Mouse (Mus musculus) embryonic facial prominence, embryonic 10.5 days (tissue): ENCODE results near the gene P4htm. TPM values are rescaled to one million over a fixed set of nuclear protein-coding genes. Genes with fewer than 3 reads are reported as not detected.
A peak's percentile ranks its signal among the peaks of the same experiment; 100 is the strongest.

Source experiments
- DNase-seq: peaks from one replicate; pipeline ENCODE4 v3.0.0-alpha.2; 2017; ENCODE audit warnings: low spot score
- H3K27ac ChIP-seq: fragments of 300-500 bp; sonication (generic); replicated peaks from 2 replicates; pipeline ENCODE4 v1.5.1; 2016; ENCODE audit warnings: mild to moderate bottlenecking
- H3K27me3 ChIP-seq: fragments of 300-500 bp; sonication (generic); replicated peaks from 2 replicates; pipeline ENCODE4 v1.6.1; 2016; ENCODE audit warnings: low read depth, mild to moderate bottlenecking; ENCODE audit not compliant: poor library complexity, severe bottlenecking
- H3K36me3 ChIP-seq: fragments of 300-500 bp; sonication (generic); replicated peaks from 2 replicates; pipeline ENCODE4 v1.6.1; 2016; ENCODE audit warnings: mild to moderate bottlenecking, moderate library complexity
- H3K4me1 ChIP-seq: fragments of 300-500 bp; sonication (generic); 2 replicates; pipeline ENCODE4 v1.6.1; 2016
- H3K4me3 ChIP-seq: fragments of 300-500 bp; sonication (generic); 2 replicates; pipeline ENCODE4 v1.5.1; 2016; ENCODE audit warnings: mild to moderate bottlenecking, moderate library complexity
- H3K9me3 ChIP-seq: fragments of 300-500 bp; sonication (generic); 2 replicates; pipeline ENCODE4 v1.6.1; 2016; ENCODE audit warnings: mild to moderate bottlenecking
- WGBS: fragments of 180-500 bp; shearing (Covaris S2); methylation state at CpG from one replicate; pipeline ENCODE4 v1.1.7; 2016; 5-methylcytosine and 5-hydroxymethylcytosine counted together
- polyA plus RNA-seq: library from polyadenylated mRNA; unstranded; fragments of >200 nt; fragmentation: Nextera tagmentation; extraction: Ambion mirVana; gene quantifications from 2 replicates; pipeline ENCODE4 v1.2.1, GENCODE M21; 2016

P4htm gene
- polyA plus RNA-seq, 1 experiment from 2014 or later: 7.2 TPM

DNA sequence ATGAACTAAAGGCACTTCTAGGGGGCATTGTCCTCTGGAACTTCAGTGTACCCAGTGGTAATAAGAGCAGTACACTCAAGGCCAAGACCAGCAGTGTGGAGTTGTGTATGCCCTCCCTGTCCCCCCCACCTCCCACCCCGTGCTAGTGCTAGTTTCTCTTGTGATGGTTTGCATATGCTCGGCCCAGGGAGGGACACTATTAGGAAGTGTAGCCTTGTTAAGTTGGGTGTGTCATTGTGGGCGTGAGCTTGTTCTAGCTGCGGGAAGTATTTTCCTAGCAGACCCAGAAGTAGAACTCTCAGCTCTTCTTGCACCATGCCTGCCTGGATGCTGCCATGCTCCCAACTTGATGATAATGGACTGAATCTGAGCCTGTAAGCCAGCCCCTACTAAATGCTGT, 4.5 kb upstream of the P4htm start:
- no peaks in the 10 kb centered on the region for H3K9me3 ChIP-seq
- WGBS: 82% methylated on average over 4 of the region's 4 CpGs
- no peak overlapping the region for H3K27ac ChIP-seq
- peaks cover 2% of the 10 kb centered on the region; the same call in 1 of the 2 replicates for H3K27me3 ChIP-seq
- H3K4me1 ChIP-seq: peaks cover 16% of the 10 kb centered on the region
- H3K4me3 ChIP-seq: no peak overlapping the region
- H3K36me3 ChIP-seq: peaks cover 55% of the 10 kb centered on the region
- DNase-seq: no peak

DNA sequence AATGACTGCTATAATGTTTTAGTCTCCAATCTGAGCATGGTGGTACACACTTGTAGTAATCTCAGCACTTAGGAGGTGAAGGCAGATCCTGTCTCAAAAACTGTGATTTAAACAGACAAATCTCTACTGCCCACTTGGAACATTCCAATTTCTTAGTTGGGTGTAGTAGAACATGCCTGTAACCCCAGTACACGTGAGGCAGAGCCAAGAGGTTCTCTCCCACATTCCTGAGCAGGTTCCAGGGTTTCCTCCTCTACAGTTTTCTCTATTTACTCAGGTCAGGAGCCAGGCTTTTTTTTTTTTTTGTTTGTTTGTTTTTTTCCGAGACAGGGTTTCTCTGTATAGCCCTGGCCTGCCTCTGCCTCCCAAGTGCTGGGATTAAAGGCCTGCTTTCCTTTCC, 2.5 kb upstream of the P4htm start:
- peaks cover 26% of the 10 kb centered on the region for H3K4me1 ChIP-seq
- peaks cover 3% of the 10 kb centered on the region; the same call in 1 of the 2 replicates for H3K27me3 ChIP-seq
- DNase-seq: no peak
- peaks cover 35% of the 10 kb centered on the region for H3K36me3 ChIP-seq
- H3K4me3 ChIP-seq: no peak overlapping the region
- no peak overlapping the region for H3K27ac ChIP-seq
- H3K9me3 ChIP-seq: no peaks in the 10 kb centered on the region
- 58% methylated on average over 2 of the region's 2 CpGs for WGBS

DNA sequence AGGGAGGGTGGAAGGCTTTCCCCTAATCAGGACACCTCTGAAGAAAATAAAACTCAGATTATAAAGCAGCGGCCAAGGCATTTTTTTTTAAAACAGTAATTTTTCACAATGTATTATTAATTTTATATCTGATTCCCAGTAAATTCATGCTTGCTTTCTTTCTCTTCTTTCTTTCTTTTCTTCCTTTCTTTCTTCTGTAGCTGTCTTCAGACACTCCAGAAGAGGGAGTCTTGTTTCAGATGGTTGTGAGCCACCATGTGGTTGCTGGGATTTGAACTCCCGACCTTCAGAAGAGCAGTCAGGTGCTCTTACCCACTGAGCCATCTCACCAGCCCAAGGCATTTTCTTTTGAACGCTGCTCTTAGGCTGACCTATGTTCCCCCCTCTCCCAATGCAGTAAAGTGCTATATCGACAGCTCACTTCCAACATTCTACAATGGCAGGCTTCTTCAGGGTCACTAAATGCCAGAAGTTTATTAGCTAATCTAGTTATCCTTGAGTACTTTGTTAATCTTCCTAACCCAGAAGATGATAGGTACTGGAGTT, 1.6 kb upstream of the P4htm start:
- H3K27ac ChIP-seq: no peak overlapping the region
- peaks cover 3% of the 10 kb centered on the region; the same call in 1 of the 2 replicates for H3K27me3 ChIP-seq
- WGBS: 75% methylated on average over 4 of the region's 4 CpGs
- H3K4me3 ChIP-seq: no peak overlapping the region
- DNase-seq: no peak
- H3K4me1 ChIP-seq: peaks cover 21% of the 10 kb centered on the region
- H3K36me3 ChIP-seq: peaks cover 26% of the 10 kb centered on the region
- no peaks in the 10 kb centered on the region for H3K9me3 ChIP-seq

DNA sequence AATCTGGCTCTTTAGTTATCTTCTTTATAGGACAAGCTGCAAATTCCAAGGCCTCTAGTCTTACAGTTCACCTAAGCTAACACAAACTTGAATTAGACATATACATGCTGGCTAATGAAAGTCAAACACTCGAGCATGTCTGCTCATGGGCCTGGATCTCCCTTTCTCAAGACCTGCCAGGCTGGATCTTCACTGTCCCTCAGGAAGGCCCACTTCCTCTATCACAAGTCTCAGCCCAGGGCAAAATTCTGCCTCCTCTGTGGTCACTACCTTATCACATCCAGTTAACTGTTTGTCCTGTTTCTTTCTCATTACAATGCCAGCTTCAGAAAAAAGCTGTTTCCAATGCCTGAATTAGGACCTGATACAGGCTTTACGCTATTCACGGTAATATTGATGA, 3.1 kb downstream of the P4htm start:
- no peaks in the 10 kb centered on the region for H3K9me3 ChIP-seq
- DNase-seq: no peak
- WGBS: 88% methylated on average over 3 of the region's 3 CpGs

DNA sequence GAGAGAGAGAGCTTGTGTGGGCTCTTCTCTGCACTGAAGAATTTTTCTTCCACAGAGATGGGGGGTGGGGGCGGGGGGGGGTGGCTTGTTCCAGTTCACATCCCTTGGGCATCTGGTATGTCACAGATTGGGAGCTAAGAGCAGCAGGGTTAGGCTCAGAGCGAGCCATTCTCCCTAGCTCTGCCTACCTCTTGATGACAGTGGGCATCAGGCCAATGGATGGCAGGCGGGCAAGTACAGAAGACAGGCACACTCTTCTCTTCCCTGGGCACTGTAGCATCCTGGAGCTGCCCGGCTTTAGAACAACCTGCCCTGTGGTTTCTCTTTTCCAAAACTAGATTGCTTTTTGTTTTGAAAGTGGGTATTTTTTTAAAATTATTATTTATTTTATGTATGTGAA, 6.0 kb downstream of the P4htm start:
- peaks cover 39% of the 10 kb centered on the region for H3K4me1 ChIP-seq
- H3K27me3 ChIP-seq: no peaks in the 10 kb centered on the region
- no peak overlapping the region for H3K27ac ChIP-seq
- no peaks in the 10 kb centered on the region for H3K9me3 ChIP-seq
- H3K36me3 ChIP-seq: no peaks in the 10 kb centered on the region; the same call in 1 of the 2 replicates
- 89% methylated on average over 4 of the region's 4 CpGs for WGBS
- no peak for DNase-seq
- no peak overlapping the region for H3K4me3 ChIP-seq

More for the DNA sequence above, 3.1 kb downstream of the P4htm start:
- Histone ChIP-seq H3K27me3 (peaks cover 3% of the 10 kb centered on the region; the same call in 1 of the 2 replicates), H3K4me1 (peaks cover 26% of the 10 kb centered on the region), H3K4me3 (no peak overlapping the region), H3K36me3 (no peaks in the 10 kb centered on the region; the same call in 1 of the 2 replicates), H3K27ac (no peak overlapping the region)

DNA sequence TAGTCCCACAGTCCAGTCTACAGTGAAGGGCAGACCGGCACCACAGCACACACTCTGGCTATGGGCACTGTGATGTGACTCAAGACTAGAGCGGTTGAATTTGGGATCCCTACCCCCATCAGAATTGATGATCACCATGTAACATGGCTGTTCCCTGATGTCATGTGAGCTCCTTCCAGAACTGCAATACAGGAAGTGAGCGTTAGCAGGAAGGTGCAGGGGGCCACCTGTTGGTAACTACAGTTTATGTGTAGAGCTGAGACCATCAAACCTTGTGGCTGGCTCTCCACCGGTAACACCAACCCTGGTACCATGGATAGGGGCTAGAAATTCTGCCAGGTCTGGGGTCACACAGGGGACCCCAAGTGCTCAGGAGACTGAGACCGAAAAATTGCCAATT, 8.2 kb downstream of the P4htm start:
- peak overlapping the region; percentile 92 for H3K27ac ChIP-seq
- DNase-seq: peak; percentile 31
- H3K4me1 ChIP-seq: peaks cover 40% of the 10 kb centered on the region
- no peak overlapping the region for H3K4me3 ChIP-seq
- H3K27me3 ChIP-seq: no peaks in the 10 kb centered on the region
- 76% methylated on average over 5 of the region's 5 CpGs for WGBS
- H3K9me3 ChIP-seq: no peaks in the 10 kb centered on the region
- H3K36me3 ChIP-seq: no peaks in the 10 kb centered on the region; the same call in 1 of the 2 replicates

DNA sequence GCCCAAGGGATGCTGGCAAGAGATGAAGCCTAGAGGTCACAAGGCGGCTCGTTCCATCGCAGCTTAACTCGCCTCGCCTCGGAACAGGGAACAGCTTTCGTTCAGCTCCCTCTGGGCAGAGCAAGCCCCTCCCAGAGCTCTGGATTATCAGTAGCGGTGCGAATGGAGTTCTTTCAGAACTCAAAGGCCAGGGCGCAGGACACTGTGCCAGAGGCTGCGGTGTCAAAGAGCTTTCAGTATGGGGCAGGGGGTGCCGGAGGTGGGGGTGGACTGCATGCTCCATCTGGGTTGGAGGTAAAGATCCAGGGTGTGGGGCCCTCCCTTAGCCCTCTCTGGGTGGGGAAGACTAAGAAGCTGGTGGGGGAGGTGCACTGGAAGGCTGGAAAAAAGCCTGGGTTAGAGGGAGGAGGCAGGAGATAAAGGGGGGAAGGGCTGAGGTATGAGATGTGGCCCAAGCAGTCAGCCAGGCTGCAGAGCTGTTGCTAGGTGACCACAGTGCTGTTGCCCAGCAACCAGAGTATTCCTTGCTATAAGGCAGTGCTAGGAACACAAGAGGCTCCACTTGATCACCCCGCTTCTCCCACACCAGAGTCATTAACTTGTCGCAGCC, 9.8 kb downstream of the P4htm start:
- DNase-seq: peak; percentile 91
- H3K4me1 ChIP-seq: peaks cover 40% of the 10 kb centered on the region
- no peaks in the 10 kb centered on the region for H3K36me3 ChIP-seq
- 1% methylated on average over 14 of the region's 14 CpGs for WGBS
- H3K9me3 ChIP-seq: no peaks in the 10 kb centered on the region
- peak overlapping the region; percentile 92 for H3K27ac ChIP-seq
- no peaks in the 10 kb centered on the region for H3K27me3 ChIP-seq
- peak overlapping the region; percentile 53 for H3K4me3 ChIP-seq

DNA sequence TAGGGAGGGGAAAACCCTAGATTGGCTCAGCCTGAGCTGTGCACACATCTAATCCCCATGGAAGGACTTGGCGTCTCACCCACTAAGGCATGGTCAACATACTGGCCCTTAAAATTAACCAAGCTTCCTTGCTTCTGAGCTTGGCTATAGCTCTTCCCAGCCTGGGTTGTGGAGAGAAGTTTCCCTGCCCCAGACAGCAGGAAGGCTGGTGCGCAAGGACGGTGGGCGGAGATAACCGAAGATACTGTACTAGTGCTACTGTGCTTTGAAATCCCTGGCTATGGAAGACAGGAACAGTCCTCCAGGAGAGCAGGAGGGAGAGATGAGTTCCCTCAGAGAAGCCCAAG, 18.1 kb downstream of the P4htm start:
- Histone ChIP-seq H3K36me3 (peaks cover 43% of the 10 kb centered on the region), H3K27ac (peak overlapping the region; percentile 98), H3K4me3 (peak overlapping the region; percentile 71), H3K4me1 (peaks cover 48% of the 10 kb centered on the region), H3K9me3 (no peaks in the 10 kb centered on the region), H3K27me3 (no peaks in the 10 kb centered on the region)
- 67% methylated on average over 5 of the region's 5 CpGs for WGBS
- DNase-seq: no peak

DNA sequence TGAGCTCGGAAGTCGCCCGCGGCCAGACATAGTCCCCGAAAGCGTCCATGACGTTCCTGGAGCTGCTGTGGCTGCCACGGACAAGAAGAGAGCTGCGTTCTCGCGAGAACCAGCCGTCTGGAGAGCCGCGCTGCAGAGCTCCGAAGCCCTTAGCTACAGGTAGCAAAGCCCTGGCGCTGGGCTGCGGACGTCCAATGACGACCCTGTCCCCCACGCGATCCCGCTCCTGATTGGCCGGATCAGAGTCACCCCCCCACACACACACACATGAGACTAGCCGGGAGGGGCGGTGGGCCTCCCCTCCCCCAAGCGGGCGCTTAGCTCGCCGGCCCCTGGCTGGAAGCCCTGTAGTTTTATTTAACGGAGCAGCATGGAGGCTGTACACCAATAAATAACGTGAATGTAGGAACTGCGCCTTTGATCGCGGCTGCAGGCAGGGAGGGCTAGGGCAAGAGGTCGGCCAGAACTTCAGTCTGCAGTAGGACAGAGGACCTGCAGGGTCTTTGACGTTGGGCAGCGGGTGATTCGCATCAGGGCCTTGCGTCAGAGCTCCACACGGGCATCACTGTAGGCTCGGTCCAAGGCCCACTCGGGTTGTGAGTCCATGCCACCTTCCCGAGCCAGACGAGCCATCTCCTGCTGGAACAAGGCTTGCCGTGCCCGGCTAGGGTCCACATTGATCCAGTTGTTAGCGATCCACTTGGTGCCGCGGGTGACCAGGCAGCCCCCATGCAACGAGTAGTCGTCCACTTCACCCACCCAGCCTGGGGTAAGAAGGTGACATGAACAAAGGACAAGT, 18.7 kb downstream of the P4htm start, which contains the start of gene Wdr6:
Wdr6 (minus strand) TSS at position 195 of the 799 bp plus-strand sequence.
- peaks cover 49% of the 10 kb centered on the region for H3K36me3 ChIP-seq
- peaks cover 53% of the 10 kb centered on the region for H3K4me1 ChIP-seq
- peak; percentile 99 for DNase-seq
- H3K4me3 ChIP-seq: peak within 1 kb of the TSS; percentile 71
- WGBS: 5% methylated on average over 51 of the region's 51 CpGs
- H3K9me3 ChIP-seq: no peaks in the 10 kb centered on the region
- H3K27me3 ChIP-seq: no peaks in the 10 kb centered on the region
- H3K27ac ChIP-seq: peak within 1 kb of the TSS; percentile 98

DNA sequence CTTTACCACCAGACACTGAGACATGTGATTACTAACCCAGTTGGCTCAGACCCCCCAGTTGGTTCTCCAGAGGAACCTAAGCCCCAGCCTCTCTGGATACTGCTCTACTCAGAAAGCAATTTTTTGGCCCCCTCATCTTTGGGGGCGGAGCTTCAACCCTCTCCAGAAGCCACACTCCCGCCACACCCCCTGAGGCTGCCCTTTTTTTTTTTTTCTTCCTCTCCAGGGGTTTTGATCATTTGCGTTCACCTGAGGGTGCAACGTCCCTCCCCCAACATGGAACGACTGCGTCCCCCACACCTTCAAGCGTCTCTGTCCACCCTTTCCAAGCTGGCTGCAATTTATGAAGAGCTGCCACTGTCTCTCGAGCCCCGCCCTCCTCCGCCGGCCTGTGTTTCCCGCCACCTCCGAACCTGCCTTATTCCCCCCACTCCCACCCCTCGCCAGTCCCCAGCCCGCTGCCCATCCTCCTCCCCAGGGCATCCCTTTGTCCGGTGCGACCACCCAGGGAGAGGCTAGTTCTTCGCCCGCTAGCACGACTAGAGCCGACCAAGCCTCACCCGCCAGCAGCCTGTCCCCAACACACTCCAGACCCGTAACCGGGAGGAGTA, 19.4 kb downstream of the P4htm start:
- no peaks in the 10 kb centered on the region for H3K9me3 ChIP-seq
- H3K27ac ChIP-seq: peak overlapping the region; percentile 98
- WGBS: under 1% methylated on average over 24 of the region's 24 CpGs
- no peak for DNase-seq
- H3K27me3 ChIP-seq: no peaks in the 10 kb centered on the region
- peaks cover 56% of the 10 kb centered on the region for H3K36me3 ChIP-seq
- H3K4me1 ChIP-seq: peaks cover 59% of the 10 kb centered on the region
- peak overlapping the region; percentile 71 for H3K4me3 ChIP-seq

DNA sequence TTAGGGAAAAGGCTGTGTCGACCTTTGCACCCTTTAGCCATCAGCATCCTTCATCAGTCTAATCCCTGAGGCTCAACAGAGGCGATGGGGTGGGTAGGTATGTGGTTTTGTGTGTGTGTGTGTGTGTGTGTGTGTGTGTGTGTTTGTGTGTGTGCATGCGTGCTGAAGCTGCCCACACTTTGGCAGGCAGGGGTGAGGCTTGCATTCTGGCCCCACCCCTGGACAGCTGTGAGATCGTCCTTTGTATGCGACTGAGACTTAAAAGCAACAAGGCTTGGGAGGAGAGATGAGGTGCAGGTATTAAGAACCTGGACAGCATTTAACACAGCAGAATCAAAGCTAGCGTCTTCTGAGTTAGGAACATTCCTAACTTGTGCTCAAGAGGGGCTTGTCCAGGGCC, 20.4 kb downstream of the P4htm start:
- WGBS: 70% methylated on average over 6 of the region's 6 CpGs

More for the DNA sequence above, 20.4 kb downstream of the P4htm start:
- no peaks in the 10 kb centered on the region for H3K9me3 ChIP-seq
- peak overlapping the region; percentile 71 for H3K4me3 ChIP-seq
- H3K27ac ChIP-seq: peak overlapping the region; percentile 98
- peaks cover 63% of the 10 kb centered on the region for H3K36me3 ChIP-seq
- no peak for DNase-seq
- no peaks in the 10 kb centered on the region for H3K27me3 ChIP-seq
- H3K4me1 ChIP-seq: peaks cover 61% of the 10 kb centered on the region
